Mouse (Mus musculus): ENCODE measurements around the gene Ehd1.

- TF ChIP-seq CTCF (IDR thresholded peaks at IDR 0.05; ENCODE audit: insufficient read depth, low read depth, low read length) (no peak), POLR2A (IDR thresholded peaks at IDR 0.05; ENCODE audit: insufficient read depth, low read depth, low read length) (no peak)
Measured at GRCm38 (mm10) chr19:6270661-6271060, 5.9 kb upstream of the Ehd1 start.
